Mouse (Mus musculus): ENCODE measurements at regions not wholly inside any gene's neighbourhood (a gene's known extent, or its start where the extent isn't known, plus 50 kb on each side); places are given as distances from the start of the nearest gene placed in this dataset.

GRCm38 (mm10) chr13:83112323-83112722 lies 391.5 kb upstream of the Mef2c start:
- DNase-seq: no peak

DNA sequence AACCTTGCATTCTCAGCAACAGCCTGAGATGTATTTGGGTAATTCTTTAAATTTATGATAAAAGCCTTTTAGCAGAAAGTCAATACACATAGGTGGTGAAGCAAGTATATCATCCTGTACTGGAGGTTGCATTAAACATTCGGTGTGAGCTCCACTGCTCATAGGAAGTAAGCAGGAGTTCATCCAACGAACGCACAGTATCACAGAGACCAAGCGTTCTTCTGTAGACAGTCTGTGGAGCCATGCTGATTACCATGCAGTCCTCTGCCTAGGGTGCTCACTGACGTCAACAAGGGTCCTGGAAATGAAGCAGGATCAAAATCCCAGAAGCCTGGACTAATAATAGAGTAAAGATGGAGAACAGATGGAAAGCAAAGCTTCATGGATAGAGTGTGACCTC lies 391.1 kb upstream of the Mef2c start:
- DNase-seq: no peak

DNA sequence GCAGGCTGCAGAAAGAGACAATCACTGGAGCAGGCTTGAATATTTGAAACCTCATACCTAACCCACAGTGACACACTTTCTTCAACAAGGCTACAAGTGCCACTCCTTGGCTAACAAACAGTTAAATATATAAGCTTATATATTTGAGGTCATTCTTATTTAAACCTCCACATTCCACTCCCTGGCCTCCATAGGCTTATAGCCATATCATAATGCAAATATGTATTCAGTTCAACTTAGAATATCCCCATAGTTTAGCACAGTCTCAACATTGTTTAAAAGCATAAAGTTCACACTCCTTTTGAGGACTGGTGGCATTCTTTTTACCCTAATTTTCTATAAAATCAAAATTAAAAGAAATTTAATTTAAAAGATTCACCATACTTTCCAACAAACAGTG lies 390.0 kb upstream of the Mef2c start:
- no peak for DNase-seq

DNA sequence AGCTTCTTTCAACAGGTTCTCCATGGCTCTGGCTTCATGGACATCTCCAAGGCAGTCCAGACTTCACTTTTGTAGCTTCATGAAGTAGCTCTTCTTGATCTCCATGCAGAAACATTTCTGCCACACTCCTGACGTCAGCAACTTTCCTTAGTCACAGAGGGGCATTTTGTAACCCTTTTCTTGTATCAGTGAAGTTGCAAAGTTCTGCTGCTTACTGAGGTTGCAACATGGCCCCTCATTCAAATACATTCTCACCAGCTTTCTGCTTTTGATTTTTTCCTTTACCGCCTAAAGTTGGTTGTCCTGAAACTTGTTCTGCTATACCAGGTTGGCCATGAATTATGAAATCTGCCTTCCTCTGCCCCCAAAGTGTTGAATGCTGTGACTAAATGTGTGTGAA lies 389.4 kb upstream of the Mef2c start:
- no peak for DNase-seq

DNA sequence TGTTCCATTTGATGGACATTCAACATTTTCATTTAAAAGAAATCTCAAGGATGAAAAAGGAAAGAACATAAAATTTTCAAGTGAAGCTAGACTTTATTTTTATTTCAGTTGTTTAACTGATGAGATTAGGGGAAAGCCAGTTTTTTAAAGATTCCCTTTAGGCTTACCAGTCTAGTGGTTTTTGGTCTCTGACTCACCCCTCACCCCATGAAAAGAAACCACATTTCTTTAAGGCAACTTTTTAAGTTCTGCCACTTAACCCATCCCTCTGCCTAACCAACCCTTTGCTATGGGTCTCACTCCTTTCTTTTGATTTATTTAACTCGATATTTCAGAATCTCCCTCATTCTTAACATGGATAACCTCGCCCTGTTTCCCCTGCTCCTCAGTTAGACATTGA lies 388.1 kb upstream of the Mef2c start:
- DNase-seq: no peak

GRCm38 (mm10) chr13:83120343-83120742 lies 383.5 kb upstream of the Mef2c start:
- DNase-seq: no peak

- no peak for DNase-seq
Observed at GRCm38 (mm10) chr13:83123596-83123995, 380.2 kb upstream of the Mef2c start.

DNA sequence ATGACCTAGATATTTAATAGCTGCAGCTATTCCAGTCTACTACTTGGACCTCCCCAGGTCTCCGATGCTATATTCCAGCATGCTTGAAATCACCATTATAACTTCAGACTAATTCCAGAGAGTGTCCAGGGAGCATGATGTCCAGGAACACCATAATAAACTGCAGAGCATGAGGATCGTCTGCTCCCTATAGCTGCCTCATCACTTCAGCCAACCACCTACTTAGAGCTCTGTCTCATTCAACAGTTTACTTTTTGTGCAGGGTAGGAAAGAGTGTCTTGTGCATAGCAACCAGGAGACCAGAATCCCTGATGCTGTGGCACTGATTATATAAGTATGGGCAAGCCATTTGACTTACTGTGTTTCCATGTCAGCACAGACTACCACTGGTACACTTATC lies 379.2 kb upstream of the Mef2c start:
- DNase-seq: no peak

DNA sequence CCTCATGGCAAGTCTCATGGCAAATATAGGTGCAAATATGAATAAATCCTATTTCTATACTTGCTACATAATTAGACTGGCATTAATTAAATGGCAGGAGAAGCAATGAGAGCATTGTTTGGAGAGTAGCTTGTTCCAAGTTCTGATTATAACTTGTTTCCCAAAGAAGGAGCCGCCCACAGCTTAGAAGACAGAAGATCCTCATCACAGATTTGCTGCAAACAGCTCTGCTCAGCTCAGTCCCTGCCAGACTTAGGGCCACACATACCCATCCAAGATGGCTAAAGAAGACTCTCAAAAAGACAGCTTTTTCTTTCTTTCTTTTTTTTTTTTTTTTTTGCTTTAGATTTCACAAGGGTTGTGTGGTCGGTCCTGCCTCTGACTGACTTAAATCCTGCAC lies 377.4 kb upstream of the Mef2c start:
- DNase-seq: no peak

GRCm38 (mm10) chr13:83131129-83131981 lies 372.5 kb upstream of the Mef2c start:
- DNase-seq: no peak

DNA sequence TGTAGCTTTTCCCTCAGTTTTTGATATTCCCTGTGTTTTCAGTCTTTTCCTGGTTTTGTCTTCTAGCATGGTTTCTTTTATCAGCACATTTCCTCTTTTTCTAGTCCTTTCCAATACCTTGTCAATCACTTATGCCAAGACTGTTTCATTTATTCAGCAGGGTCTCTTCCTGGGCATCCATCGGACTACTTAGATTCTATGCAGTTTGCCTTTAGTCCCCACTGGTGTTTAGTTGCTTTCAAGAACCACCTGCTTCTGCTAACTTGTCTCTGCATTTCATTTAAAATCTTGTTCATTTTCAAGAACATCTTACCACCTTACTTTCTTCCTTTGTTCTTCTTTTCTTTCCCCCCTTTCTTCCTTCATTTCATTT lies 371.9 kb upstream of the Mef2c start:
- DNase-seq: no peak

DNA sequence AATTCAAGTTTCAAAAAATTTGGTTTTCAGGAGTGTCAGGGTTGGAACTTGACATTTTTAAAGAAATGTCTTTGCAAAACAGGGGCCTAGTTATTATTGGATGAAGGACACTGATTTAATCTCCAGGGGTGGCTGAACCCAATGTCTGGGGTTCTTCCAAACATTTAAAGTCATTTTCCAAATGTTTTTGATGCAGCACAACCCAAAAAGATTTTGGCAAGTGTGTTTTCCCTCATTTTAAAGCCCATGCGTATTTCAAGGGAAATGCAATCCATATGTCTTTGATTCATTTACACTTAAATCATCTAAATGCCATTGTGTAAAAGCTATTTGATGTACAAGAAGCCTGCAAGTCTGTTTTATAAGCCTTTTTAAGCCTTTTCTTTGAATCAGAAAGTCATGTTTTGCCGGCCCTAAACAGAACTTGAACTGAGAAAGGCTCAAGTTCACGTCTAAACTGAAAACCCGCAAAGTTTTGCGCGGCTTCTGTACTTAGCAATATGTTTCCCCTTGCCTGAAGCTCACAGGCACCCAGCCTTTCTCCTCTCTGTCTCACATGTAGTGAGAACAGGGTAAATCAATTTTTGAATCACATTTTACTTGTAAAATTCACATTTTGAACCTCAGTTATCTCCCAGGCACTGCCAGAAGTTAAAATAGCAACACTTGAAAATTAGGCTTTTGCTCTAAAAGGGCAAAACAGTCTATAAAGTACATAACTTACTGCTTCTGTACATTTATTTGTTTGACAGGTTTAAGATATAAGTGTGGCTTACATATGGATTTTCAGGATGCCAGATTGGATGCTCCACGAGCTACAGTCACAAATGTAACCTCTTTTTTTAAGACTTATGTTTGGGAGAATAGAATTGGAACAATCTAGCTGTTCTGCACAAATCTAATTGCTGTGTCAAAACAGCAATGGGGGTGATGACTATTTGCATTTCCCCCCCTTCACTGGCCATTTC lies 370.9 kb upstream of the Mef2c start:
- no peak for DNase-seq

DNA sequence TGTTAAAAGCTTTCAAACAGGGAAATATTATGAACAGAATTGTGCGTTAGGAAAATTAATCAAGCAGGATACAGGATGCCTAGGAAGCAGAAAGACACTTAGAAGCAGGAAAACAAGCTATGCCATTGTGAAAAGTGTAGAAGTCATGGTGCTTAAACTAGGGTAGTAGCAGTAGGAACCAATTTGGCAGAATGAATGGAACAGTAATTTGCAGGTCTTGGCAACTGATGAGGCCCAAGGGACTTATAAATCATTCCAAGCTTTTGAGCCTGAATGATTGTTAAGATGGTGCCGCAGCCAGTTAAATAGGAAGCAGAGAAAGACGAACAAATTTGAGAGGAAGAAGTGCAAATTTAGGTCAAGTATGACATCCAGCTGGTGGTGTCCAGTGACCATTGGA lies 360.5 kb upstream of the Mef2c start:
- DNase-seq: no peak

- DNase-seq: no peak
Observed at GRCm38 (mm10) chr13:83154626-83155124, 349.2 kb upstream of the Mef2c start.

- no peak for DNase-seq
Observed at GRCm38 (mm10) chr13:83159969-83160368, 343.9 kb upstream of the Mef2c start.

DNA sequence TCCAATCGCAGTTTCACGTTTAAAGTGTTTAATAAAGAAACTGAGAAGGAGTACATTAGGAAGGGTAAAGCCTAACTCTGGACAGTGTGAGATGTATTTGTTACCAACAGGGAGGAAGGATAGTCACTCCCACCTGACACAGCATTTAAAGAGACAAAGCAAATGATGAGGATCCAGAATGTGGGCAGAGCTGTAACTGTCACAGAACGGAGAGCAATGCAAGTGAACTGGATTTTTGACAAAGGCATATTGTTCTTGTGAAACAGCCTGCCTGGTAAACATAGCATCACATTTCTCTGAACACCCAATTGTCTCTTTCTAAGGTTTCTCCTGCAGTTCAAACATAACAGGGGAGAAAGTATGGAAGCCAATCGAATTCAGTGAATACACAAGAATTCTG lies 341.1 kb upstream of the Mef2c start:
- no peak for DNase-seq

DNA sequence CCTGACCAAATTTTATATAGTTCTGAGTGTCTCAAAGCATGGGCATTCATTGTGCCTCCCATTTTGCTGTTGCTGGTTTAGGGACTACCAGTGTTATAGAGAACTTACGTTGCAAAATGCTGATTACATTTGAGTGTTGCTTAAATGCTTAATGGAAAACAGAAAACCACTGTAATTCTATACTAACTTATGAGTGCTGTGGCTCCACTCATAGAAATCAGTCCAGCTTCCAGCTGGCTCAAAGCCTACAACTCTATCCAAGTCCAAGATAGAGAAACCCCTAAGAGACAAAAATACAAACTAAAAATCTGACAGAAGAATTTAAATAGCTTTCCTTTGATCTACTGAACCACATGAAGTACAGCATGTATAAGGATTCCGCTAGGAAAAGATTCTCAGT lies 328.7 kb upstream of the Mef2c start:
- no peak for DNase-seq

DNA sequence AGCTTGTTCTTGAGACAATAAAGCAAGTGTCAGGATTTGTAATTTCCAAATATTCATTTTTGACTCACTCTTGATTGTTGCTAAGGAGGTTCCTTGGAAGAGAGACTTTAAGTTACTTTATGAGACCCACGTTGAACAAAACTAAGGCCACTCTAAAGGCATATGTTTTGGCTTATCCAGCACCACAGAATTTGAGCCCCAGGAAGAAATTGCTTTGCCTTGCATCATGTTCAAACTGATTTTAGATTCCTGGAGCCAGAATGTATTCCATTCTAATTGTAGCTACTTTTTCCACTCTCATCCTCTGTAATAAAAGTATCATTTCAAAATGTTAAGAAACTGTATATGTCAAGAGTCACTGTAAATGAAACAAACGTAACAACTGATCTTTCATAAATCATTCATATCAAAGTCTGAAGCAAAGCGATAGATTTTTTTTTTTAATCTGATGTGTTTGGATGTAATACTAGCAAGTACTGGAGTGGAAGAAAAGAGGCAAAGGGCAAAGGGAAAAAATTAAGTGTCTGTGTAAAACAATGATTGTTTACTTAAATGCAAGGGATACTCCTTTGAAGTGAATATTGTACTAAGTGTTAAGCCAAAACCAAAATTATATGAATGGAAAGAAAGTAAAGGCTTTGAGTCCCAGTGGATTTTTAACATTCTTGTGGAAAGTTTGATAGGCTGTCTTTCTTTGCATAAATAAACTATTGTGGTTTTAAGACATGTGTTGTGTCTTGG lies 301.7 kb upstream of the Mef2c start:
- no peak for DNase-seq

DNA sequence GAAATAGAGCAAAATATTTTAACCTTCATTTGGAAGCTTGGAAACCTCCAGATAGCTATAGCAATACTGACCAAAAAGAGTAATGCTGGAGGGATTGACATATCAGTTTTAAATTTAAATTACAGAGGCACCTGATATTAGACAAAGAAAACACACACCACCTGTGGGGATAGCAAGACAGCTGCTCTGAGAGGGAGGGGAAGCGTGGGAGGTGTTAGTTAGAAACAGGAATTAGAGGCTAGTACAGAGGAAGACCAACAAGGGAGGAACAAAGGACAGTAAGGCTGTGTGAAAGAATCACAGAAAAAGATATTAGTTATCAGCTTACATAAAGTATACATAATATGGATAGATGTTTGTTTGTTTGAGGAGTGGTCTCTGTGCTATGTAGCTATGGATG lies 297.2 kb upstream of the Mef2c start:
- DNase-seq: no peak

GRCm38 (mm10) chr13:83207513-83207912 lies 296.3 kb upstream of the Mef2c start:
- peak; percentile 5 for DNase-seq

DNA sequence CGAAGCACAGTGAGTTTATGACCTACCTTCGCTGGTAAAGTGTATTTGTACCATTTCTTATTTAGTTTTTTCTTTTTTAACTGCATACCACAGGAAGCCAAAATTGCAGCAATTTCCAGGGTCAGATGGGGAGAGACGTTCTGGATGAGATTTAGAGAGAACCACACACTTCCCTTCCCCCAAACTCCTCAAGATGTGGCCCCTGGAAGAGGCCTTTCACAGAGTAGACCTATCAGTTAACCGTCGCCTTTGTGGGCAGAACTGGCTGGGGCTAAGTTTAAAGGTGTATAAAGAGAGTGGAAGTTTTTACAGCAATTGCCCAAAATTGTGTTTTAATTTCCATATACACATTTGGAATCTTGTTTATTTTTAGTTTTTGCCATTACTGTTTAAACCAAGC lies 295.7 kb upstream of the Mef2c start:
- DNase-seq: no peak

DNA sequence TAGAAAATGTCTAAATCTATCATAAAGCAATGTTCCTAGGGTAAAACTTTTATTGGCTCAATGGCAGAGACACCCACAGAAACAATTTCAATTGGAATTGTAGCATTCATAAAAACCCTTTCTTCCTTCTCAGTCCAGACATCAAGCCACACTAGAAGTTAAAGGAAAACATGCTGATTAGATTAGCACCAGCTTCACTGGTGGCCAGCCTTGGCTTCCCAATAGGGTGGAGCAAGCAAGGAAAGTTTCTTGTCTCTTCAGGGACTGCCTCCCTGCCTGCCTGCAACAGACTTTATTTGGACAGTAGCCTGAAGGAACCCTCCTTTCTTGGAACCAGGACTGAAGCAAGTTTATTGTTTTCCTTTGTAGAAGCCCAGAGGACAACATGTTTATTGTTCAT lies 289.0 kb upstream of the Mef2c start:
- DNase-seq: no peak

GRCm38 (mm10) chr13:83216454-83216853 lies 287.4 kb upstream of the Mef2c start:
- no peak for DNase-seq
